Mouse (Mus musculus) activated CD4-positive, CD25-positive, alpha-beta regulatory T cell, adult 4 months (primary cell): ENCODE results near the gene Nfia. TPM values are rescaled to one million over a fixed set of nuclear protein-coding genes. Genes with fewer than 3 reads are reported as not detected.

Experiments used
- ATAC-seq: one replicate; pipeline ENCODE4 v1.8.0; 2017
- polyA plus RNA-seq, 2 experiments: library from polyadenylated mRNA; unstranded; fragments of 100-300 nt; shearing (Covaris generic); gene quantifications; one replicate each; pipeline ENCODE4 v1.2.1; 2017

Gene Nfia
- polyA plus RNA-seq, 2 experiments from 2014 or later, result 7.3 to 12.6 TPM

GRCm38 (mm10) chr4:97958121-97958520, 185.6 kb downstream of the Nfia start:
- ATAC-seq, result no peak

- no peak for ATAC-seq
Observed at GRCm38 (mm10) chr4:97962856-97963255, 190.3 kb downstream of the Nfia start.

DNA sequence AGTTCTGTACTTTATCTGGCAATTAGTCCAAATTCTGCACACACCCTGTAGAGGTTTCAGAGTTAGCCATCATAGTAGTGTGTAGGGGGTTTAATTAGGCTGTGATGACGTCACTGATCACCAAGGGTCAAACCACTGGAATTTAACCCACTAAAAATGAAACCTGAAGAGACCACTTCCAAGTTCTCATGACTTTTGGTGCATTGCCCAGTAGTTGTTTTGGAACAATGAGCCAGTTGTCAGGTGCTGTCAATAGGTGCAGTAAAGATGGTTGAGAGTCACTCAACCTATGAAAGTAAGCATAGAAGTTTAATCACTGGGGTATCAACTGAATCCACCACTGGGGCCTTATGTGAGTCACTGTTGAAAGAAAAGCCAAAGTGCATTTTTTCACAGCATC, 191.4 kb downstream of the Nfia start:
- ATAC-seq, result no peak

GRCm38 (mm10) chr4:97968786-97969348, 196.3 kb downstream of the Nfia start:
- ATAC-seq, result no peak

DNA sequence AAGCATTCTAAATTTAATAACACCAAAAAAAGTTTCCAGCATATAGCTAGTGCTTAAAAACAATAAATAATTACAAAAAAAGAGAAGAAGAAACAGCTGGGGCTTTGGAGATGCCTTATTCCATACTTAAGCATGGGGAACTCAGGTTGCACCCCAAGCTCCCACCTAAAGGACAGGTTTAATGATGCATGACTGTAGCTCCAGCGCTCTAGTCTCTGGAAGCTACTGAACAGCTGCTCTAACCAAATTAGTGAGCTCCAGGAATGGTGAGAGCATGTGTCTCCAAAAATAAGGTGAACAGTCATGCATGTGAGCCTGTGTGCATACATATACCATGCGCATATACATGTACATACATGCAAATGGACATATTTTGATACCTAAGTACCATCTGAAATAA, 200.5 kb downstream of the Nfia start:
- ATAC-seq, result no peak

- ATAC-seq, result no peak
Observed at GRCm38 (mm10) chr4:97974037-97974436, 201.5 kb downstream of the Nfia start.

DNA sequence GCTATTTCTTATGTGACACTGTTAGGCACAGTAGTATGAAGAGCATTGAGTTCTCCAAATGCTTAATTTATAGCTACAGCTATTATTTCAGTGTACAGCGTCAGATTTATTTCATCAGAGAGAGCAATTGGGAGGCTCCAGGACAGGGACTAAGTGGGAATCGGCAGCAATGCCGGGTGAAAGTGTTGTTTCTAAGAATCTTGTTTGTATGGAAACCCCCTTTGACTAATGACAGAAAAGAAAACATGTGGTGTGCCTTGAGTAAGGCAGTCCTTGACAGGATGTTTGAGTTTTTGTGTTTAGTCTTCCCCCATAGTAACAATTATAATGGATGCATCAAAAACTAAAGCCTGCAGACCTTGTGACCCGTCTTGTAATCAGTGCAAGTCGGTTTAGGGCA, 204.4 kb downstream of the Nfia start:
- no peak for ATAC-seq

- no peak for ATAC-seq
Observed at GRCm38 (mm10) chr4:97984361-97984760, 211.8 kb downstream of the Nfia start.

GRCm38 (mm10) chr4:97986056-97986734, 213.7 kb downstream of the Nfia start:
- no peak for ATAC-seq

DNA sequence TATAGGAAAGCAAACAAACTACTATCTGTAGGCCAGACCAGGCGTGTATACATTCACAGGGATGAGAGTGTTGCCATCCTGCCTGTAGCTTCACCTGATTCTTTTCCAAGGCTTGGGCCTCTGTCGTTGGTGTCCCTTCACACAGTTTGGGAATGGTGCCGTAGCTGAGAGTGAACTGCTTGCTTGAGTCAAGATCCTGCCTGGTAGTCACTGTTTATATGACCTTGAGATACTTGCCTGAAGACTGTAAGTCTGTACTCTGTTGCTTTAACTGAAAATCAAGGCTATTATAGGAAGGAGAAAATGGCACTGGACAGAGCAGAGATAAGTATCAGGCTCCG, 214.2 kb downstream of the Nfia start:
- ATAC-seq, result no peak

GRCm38 (mm10) chr4:97988703-97989102, 216.2 kb downstream of the Nfia start:
- no peak for ATAC-seq

- no peak for ATAC-seq
Observed at GRCm38 (mm10) chr4:97990431-97990830, 217.9 kb downstream of the Nfia start.

- ATAC-seq, result no peak
Observed at GRCm38 (mm10) chr4:97991395-97991794, 218.9 kb downstream of the Nfia start.

- no peak for ATAC-seq
Observed at GRCm38 (mm10) chr4:97991880-97992279, 219.3 kb downstream of the Nfia start.

GRCm38 (mm10) chr4:97995911-97996712, 223.6 kb downstream of the Nfia start:
- peak; percentile 67 for ATAC-seq

DNA sequence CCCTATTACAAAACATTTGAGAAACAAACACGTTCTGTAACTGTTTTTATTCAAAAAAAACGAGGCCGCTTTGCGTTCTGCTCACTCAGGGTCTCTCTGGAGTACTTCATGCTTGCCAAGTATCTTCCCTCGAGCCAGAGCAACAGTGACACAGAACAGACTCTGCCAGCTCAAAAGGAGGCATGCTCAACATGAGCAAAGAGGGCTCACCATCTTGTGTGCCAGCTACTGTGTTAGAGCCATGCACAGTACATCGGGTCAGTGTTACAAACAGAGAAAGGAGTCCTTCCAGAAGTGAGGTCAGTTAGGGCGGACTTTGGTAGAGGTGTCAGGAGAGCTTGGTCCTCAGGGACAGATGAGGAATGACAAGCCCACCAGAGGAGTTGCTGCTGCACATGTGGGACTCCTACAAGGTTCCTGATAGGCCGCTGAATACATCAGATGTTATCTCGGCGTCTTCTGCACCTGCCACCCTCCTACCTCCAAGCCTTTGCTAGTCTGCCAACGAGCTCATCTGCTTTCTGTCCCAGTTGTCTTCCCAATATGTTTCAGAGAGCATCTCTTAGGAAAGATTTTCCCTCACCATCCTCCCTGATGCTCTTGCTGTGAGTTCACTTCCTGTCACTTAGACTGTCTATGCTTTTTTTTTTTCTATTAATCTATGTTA, 224.8 kb downstream of the Nfia start:
- ATAC-seq, result no peak

DNA sequence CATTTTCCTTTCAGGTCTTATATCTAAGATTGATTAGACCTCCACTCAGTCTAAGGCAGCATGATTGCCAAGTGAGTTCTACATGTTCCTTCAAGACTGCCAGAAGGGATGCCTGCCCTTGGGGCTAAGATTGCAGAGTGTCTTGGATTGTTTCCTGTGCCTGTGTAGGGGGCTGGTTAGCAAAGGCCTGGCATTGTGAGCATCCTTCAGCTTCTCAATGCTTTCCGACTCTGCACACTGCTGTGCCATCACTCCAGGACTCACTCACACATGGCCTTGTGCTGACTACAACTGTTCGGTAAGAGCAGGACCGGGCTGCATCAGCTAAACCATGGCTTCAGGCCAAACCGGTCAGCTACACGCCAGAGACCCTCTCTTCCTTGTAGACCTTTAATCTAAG, 229.7 kb downstream of the Nfia start:
- no peak for ATAC-seq

- ATAC-seq, result no peak
Observed at GRCm38 (mm10) chr4:98003323-98004107, 231.0 kb downstream of the Nfia start.

DNA sequence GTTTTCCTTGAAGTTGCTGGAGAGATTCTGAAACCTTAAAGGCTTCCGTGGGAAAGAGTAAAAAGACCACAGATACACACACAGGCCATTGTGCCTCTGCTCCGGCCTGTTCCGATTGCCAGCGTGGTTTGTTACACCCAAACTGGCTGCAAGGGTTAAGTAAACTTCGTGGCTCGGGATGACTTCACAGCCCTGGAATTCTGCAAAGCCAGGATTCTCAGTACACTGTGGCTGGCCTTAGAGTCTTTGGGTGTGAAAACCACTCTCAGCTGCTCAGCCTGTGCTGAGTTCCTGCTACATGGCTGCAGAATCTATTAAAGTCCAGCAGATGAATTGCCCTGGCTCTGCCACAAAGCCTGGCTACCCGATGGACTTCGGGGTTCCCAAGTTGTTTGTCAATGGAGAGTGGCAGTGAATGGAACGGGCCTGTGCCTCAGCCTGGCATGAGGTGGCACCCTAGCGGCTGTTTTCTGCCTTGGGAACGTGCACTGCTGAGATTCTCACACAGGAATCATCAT, 231.6 kb downstream of the Nfia start:
- no peak for ATAC-seq

DNA sequence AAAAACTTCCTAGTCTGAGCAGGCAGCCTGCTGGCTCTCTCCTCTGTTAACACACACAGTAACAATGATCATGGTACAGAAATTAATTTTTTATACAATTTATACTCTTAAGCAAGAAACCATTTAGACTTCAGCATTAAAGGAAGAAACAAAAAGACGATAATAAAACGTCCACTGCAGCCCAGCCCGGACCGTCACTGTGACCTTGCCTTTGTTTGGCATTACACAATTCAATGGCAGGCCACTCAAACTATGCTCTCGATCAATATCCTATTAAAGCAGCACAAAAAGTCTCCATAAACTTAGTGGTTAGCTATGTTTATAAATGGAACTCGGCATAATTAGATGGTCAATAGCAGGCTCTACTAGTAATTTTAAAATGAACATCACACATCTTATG, 232.5 kb downstream of the Nfia start:
- ATAC-seq, result no peak

GRCm38 (mm10) chr4:98008814-98009368, 236.4 kb downstream of the Nfia start:
- no peak for ATAC-seq

DNA sequence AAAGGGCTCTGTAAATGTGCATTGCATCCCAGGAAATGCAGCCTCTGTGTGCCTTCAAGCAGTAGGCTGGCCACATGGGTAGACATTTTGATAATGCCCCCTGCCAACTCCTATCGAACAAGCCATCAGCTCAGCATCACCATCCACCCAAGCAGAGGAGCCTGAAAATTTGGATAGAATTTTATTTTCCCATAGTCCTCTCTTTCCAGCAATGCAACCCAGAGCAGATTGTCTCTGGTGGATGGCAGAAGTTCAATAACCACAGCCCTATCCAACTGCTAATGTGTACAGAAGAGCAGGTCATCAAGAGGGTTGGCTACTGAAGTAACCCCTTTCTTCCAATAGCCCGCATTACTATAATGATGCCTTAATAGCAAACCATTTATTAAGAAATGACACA, 237.4 kb downstream of the Nfia start:
- no peak for ATAC-seq
